Mouse (Mus musculus) adipocyte (in vitro differentiated cells): ENCODE measurements around the gene Slc25a26.

Experiments used
- DNase-seq: peaks from one replicate; pipeline ENCODE4 v3.0.0-alpha.2; 2016; ENCODE audit warnings: low spot score

Slc25a26 gene

DNA sequence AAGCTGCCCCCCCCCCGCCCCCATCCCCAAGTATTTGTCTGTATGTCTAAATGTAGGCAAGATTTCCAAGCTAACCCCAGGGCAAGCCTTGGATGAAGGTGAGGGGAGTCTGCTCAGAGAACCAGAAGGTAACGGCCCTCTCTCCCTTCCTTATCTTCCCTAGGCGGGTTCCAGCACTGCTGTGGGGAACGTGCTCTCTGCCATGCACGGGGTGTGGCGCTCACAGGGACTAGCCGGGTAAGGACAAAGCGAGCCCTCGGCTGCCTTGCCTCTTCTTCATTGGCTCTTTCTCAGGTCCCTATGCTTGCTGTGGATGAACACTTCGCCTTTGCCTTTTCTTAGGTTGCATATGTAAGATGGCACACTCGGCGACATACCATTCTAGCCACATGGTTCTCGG, 98.9 kb downstream of the Slc25a26 start:
- DNase-seq = no peak

DNA sequence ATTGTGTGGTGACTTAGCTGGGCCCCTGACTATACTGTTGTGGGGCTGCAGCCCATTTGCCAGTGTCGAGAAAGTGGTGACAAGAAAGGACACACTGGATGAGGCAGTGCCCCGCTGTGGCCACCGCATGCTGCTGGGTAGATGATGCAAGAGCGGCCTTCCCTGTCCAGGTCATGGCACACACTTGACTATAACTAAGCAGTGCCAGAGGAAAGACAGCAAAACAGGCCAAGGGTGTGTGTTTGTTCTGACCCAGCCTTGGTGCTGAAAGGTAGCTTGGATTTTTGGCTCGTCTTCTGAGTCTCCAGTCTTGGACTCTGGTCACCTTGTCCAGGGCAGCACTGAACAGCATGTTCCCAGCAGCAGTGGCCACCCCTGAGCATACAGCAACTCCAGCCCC, 101.0 kb downstream of the Slc25a26 start:
- peak; percentile 91 for DNase-seq

DNA sequence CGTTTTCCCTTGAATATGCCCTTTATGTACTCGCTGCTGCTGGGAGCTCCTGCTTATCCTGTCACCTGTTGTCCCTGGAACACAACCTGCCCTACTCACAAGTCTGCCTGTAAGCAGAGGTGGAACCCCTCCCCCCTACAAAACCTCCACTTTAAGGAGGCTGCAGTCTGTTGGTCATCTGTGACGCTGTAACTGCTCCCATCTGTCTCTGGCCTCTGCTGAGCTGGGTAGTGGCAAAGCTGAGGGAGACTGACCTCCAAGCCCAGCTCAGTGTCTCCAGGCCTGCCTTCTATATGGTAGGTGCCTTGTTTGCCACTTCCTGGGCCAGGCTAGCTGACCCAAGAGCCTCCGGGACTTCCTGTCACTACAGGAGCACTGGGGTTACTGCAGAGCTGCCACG, 101.7 kb downstream of the Slc25a26 start:
- DNase-seq = peak; percentile 51

DNA sequence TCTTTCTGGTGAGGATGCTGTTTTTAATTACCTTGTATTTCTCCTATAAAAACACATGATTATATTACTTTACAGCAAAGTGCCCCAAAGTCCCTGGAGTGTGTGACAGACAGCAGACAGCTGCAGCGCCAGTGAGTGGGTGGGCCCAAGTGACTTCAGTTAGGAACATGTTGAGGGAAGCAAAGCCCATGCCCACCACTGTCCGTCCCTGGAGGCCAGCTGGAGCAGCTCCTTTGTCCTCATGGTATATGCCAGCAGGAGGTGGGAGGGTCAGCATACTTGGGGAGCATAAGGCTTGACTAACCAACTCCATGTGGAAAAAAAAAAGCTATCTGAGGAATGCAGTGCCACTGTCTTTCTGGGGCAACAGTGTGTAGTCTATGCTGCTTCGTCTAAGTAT, 103.9 kb downstream of the Slc25a26 start:
- no peak for DNase-seq

DNA sequence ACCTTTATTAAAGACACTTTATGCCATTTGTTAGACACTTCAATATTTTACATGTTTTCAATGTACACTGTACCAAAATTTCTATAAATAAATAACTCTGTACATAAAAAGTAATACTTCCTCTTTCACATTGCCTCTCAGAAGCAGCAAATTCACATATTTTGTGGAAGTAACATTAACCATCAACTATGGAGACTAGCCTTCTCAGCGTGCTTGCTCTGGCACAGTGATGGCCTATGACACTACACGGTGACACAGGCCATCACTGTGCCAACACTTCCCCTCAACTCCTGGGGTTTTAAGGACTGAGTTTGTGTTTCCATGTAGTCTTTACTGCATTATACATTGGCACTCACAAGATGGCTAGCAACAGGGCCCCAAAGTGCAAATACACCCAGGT, 104.4 kb downstream of the Slc25a26 start:
- DNase-seq = no peak

DNA sequence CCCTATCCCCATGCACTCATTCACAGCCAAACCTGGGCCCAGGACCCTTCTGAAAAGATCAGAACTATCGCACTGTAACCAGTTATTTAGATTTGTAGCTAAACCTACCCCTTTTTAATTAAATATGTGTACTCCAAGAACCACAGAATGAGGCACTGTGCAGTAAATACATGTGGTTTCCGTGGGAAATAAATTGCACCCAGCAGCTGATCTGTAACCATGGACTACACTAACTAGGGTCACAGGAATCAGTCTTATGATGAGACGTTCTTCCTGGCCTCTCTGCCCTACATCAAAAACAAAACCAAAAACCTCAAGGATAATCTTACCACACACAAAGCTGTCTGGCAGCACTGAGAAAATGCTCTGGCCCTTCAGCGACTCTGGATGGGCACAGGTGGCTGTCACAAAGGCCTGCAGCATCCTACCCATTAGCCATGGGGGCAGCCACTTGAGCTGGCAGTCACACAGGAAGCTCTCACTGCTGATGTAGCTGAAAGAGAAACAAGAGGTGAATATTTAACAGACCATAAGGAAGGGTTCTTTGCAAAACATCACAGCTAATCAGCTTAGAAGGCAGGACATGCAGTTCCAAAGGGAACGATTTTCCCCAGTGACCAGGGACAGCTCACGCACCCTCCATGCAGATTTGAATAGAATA, 113.2 kb downstream of the Slc25a26 start:
- no peak for DNase-seq

DNA sequence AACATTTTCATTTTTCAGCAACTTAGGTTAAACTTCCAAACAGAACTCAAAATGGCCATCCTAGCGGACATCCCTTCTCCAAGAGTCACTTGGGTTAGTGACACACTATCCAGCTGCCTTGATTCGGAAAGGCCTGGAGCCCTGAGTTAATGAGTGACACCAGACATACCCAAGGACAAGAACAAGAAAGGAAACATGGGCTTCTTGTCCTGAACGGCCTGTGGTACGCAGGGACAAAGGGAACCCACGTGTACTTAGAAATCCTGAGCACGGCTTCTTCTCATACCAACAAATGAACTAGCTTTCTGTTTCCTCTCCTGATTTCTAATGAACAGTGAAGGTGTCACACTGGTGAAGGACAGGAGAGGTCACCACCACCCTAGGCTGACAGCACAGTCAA, 114.2 kb downstream of the Slc25a26 start:
- DNase-seq = no peak

DNA sequence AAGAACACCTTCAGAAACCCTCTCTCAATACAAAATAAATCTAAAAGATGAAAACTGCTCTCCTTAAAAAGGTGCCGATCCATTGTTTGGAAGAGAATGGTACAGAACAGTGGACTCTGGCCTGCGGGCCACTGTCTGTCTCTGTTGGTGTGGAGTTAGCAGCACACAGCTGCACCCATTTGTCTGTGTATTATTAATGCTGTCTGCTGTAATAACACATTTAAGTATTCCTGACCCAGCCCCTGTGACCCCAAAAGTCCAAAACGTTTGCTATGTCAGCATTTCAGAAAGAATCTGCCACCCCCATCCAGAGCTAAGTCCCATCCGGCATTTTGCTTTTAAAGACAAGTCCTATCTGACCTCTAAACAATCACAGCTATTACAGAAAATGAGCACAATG, 115.8 kb downstream of the Slc25a26 start:
- no peak for DNase-seq

DNA sequence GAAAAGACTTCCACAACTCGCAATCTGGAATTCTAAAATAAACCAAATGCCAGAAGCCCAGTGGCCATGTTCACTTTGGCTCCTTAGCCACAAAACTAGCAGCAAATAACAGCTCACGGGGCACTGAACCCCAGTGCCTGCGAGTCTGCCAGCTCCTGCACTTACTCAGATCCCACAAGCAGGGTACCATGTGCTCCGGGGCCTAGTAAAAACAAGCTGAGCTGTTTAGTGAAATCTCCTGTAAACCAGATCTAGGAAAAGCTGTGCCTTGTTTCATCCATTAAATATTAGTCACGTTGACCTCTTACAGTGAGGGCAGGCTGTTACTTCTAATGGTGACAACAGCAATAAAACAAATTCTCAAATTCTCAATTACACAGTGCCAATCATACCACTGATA, 118.5 kb downstream of the Slc25a26 start:
- DNase-seq = no peak

DNA sequence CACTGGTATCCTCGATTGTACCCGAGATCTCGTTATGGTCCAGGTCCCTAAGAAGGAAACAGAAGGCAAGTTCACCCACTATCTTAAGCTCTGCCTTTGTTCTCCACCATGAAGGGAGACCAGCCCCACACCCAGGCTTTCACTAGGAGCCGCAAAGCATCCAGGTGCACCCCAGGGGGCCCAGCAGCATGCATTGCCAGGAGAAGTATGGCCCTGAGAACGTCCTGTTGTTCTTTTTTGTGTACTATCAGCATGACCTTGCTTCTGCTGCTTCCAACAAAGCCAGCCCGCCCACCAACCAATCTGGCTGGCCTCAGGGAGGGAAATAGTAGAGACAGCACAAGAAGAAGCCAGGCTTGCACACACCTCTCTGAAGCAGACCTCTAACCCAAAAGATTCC, 120.2 kb downstream of the Slc25a26 start:
- DNase-seq = no peak

DNA sequence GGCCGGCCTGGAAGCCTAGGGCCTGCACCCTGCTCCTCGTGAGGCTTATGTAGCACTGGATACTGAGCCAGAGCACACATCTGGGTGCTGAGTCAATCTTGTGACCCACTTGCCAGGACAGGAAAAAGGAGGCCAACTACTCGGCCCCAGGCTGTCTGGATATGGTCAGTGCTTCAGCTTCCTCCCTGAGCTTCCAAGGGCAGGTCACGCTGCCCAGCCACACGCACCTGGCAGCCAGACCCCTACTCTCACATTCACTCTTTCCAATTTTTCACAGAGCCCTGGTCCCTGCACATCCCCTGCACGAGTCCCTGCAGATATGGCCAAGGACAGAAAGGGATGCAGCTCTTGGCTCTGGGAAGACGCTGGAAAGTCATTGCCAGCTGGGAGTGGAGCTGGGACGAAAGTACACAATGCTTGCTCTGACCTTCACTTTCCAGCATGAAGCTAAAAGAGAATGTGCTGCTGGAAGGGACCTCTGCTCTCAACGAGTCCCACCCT, 120.7 kb downstream of the Slc25a26 start:
- peak; percentile 68 for DNase-seq

DNA sequence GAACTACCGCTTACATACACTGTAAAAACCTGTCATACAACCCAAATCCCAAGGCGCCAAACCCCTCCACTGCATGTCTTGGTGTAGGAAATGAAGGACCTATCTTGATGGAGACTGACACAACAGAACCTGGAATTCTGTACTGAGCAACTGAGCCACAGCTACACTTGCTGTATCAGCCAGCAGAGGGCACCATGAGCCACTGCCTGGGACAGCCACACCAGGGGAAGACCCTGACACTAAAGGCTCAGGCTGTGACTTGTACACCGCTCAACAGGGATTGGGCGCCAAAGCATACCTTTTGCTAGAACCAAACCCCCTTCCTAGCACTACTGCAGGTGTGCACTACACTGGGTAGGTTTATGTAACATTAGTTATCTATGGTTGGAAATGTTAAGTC, 122.9 kb downstream of the Slc25a26 start:
- peak; percentile 65 for DNase-seq

DNA sequence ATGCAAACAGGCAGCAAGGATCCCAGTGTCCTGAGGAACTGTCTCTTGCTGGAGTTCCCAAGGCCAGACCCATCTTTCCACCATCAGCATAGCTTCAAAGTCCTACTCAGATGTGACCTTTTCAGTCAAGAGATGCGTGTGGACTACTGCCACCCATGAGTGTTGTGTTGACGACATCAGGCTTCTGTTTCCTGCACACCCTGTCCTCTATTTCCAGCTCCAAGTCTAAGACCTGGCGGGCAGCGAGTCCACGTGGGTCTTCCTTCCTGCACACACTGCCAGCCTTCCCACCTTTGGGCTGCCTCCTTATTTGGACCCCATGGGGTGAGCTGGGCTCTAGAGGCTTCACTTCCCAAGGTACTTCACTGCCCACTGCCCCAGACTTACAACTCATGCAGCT, 124.4 kb downstream of the Slc25a26 start:
- DNase-seq = no peak

DNA sequence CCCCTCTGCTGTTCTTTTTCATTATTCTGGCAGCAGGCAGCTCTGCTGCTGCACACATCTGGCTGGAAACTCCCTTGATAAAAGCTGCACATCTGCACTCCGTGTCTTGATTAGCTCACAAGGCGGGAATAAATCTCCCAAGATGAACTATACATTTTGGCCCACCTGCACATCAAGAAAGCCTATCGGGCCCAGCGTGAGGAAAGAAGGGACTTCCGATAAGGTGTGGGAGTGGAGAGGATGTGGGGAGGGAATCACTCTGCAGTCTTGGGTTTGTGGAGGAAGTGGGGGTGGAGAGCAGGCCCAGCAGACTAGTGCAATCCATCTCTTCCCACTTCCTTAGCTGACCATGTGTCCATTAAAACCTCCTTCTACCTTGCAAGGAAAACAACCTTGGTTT, 125.8 kb downstream of the Slc25a26 start:
- no peak for DNase-seq

DNA sequence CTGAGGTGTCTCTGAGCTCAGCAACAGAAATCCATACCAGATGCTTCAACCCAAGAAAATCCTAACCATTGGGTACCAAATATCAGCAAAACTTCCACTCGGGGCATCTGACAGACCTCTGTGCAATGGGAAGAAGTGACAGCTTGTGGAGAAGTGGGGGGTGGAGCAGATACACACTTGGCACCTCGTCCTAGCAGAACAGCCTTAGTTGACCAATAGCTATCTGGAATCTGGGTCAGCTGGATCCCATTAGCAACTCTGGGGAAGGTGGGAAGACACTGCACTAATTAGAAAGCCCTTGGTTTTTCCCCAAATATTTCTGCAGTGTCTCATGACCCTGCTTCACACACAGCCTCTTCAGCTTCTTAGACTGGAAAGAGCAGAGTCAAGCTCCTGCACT, 126.7 kb downstream of the Slc25a26 start:
- peak; percentile 70 for DNase-seq

DNA sequence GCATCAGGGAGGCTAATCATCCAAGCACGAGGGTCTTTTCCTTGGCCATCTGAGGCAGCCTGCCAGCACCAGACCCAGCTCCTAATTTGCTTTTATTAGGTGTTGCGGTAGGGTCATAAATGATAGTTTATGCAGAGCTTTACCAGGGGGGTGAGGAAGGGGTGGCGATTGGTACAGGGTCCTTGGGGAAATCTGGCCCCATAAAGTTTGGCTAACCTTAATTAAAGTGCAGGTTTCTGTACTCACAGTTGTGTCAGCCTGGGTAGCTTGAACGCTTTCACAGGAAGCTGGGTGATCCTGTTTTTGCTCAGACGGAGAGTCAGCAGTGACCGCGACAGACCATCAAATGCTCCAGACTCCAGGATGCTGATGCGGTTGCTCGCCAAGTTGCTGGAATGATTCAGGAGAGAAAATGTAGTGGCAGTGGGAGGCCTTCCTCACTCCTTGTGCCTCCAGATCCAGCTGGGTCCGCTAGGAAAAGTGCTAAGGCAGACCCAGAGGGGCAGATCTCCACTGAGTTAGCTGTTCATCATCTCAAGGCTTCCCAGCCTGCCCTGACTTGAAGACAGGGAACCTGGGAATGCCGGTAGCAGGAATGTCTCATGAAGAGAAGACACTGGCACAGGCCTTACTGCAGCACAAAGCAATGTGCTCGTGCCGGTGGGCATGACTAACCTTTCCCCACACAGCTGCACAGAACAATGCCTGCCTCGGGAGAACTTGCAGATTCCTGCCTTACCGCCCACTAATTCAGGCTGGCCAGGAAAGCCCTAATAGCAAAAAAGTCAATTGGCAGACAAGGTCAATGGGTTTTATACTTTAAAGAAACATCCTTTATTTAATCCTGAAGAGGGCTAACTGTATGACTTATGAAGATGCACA, 127.8 kb downstream of the Slc25a26 start:
- no peak for DNase-seq

DNA sequence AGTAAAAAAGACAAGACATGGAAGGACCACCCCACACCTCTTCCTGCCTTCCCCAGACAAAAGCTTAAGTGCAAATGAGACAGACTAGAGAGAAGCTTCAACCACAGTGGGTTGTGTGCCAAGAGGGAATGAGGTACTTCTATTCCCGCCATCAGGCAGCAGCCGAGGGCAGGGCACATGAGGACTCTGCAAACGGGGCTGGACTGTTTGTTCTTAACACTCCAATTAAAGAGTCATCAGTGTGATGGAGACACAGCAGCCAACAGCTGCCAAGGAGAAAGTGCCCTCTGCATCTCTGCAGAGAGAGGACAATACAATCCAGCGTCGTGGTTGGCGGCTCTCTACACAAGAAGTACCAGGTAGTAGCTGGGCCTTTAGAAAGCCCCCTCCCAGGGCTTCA, 128.7 kb downstream of the Slc25a26 start:
- DNase-seq = no peak

DNA sequence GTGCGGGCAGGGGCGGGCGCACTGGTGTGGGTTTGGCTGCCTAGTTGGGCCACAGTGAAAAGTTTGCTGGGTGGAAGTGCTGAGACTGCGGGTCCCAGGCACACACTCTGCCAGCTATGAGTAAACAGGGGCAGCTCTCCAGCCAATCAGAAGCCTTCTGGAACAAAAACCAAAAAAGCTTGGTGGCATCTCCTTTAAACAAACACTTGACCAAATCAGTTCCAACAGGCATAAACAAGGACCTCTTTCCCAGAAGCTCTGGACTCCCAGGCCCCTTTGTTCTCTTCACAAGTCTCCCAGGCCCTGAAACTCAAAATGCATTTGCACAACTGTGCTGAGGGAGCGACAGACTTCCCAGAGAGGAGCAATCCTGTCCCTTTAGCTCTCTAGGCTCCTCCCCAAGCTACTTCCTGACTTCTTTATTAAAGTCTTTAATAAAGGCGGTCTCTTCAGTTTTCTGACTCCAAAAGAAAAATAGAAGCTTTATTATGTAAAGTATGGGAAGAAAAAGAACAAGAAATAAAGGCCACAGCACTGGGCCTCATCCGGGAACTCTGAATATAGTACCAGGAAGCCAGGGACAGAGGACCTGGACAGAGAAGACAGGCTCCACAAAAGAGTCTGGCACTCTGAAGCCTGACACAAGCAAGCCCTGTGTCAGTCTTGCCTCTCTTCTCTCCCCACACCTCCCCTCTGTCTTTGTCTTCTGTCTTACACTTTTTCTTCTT, 131.1 kb downstream of the Slc25a26 start:
- peak; percentile 86 for DNase-seq

DNA sequence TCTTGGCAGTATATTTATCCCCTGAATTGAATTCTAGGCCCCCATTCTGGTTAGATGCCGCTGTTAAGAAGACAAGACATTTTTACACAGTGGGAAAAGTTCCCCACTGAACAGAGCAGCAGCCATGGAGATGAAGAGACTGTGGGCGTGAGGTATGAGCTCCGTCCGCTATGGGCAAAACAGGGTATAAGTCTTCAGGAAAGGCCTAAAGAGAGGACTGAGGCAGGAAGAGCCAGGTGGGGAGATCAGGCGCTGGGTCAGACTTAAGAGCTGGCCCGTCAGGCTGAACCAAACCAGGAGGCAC, 131.6 kb downstream of the Slc25a26 start:
- no peak for DNase-seq

DNA sequence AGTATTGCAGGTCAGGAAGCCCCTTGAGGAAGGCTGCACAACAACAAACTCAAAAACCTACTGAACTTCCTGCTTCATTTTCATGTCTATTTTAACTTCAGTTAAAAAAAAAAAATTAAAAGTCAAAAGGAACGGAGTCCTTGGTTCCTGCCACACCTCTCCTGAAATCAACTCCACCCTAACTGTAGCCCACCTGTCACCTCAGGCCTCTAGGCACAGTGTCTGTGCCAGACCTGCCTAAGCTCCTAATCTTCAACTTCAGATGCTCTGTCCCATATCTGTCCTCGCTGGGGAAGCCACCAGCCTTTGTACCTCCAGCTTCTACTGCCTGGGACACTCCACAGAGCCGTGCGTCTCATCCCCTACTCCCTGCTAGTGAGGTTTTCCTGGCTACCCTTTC, 134.1 kb downstream of the Slc25a26 start:
- no peak for DNase-seq

DNA sequence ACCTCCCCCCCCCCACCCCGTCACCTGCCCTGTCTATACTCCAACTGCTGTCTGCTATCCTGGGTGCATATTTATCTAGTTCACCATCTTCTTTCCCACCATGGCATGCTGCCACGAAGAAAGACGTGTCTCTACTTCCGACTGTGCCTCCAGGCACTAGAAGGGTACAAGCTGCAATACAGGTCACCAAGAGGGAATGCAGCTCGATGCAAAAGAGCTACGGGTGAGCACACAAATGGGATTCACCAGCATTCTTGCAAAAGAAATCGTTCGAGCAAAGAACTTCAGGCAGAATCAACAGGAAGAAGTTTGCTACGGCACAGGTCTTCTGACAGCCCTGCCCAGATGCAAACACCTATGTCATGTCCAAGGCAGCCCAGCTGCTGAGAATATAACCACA, 134.6 kb downstream of the Slc25a26 start:
- no peak for DNase-seq

DNA sequence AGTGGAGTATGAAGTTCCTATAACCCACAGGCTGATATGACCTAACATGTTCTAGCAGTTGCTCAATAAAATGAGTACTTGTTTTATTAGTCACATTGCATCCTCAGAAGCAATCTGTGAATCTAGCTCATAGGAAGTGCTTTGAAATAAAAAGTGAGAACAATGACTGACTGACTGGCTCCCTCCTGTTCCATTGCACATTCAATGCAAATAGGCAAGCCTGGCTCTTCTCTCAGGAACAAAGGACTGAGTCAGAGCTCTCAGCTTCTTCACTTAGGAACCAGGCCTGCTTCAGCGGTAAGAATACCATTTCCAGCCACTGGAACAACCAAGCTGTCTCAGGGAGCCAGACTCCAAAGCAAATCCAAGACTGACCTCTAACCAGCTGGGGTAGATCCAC, 135.2 kb downstream of the Slc25a26 start:
- no peak for DNase-seq

DNA sequence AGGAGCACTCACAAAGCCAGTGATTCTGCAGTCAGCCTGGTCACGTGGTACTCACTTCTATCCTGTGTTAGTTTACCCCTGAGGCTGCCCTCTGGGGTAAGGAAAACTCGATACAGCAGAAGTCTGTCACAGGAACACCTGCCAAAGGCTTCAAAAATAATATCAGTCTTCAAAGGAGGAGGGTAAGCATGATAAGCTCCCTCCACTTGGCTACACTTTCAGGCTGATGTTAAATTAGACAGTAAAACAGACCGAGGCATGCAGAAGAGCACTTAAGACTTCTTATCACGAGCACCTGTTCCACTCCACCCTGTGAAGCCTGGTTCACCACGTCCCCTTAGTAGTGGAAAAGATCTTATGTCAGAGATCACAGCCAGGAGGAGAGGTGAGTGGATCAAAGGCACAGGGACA, 136.9 kb downstream of the Slc25a26 start:
- no peak for DNase-seq
